Mouse (Mus musculus) CD4-positive naive resting alpha-beta T cell, adult 76 days (primary cell): ENCODE data around the gene Jam2. TPM values are rescaled to one million over a fixed set of nuclear protein-coding genes. Genes with fewer than 3 reads are reported as not detected.

ENCODE experiments used
- total RNA-seq: library from RNA; stranded (reverse); gene quantifications from one replicate; pipeline ENCODE4 v1.2.4, GENCODE M21; 2023

Gene Jam2
- not detected for total RNA-seq

DNA sequence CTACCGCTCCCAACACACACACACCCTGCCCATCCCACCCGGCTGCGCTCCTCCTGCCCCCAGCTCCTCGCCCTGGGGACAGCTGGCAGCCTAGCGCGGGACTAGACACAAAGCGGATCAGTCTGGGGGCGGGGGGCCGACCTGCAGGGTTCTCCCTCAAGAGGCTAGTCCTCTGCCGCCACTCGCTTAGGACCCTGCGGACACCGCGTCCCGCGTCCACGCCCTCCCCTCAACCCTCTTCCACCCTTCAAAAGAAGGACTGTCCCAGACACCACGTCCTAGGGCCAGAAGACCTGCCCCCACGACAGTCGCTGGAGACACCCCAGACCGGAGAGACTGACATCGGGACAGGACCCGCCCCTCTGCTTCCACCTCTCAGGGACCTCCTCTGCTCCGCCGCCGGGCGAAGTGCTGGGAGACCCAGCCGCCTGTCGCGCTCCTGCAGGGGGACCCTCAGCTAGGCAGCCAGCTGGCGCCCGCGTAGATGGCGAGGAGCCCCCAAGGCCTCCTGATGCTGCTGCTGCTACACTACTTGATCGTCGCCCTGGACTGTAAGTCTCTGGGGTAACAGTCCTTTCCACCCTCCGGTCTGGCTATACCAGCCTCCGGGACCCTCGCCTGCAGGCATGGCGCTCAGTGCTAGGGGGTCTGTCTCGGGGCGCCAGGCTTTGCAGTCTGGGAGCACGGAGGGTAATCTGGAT, at the start of gene Jam2:
TSS of gene Jam2 (plus strand) at position 121 of the 701 bp plus-strand sequence.

DNA sequence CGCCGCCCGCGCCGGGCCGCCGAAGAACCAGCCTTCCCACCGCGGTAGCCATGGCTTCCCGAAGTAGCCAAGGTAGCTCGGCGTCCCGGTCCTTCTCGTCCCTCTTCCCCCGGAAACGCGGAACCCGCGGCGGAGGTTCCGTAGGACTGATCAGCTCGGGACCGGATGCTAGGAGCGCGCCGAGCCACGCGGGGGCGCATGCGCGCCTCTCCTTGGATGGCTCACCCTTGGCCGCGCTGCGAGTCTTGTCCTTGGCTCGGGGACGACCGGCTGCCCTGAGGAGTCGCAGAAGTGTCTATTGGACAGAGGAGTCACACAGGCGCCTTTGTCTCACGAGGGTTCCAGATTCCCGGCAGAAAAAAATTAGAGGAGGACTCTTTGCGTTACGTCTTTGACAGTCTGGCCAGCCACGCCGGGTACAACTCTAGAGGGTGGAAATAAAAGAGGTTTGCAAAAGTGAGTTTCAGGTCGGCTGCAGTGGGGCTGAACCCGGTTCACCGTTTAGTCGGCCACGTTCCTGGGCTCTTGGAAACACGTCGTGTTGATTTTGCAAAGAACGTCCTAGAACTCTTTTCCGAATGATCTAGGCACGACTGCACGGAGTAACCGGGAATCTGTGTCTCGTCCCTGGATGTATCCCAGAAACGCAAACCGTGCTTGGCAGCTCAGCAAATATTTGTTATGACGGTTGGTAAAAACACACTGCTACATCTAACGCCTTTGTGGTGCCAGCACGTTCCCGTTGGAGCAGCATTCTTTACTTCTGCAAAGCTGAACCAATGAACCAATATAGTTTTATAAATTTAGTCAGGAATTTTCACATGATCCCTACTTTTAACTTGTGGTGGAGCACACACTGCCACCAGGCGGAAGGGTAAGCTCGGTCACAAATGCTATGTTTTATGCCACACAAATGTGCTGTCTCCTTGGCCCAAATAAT, 38.5 kb upstream of the Jam2 start, which contains the start of gene Mrpl39:
TSS of gene Mrpl39 (minus strand) at position 577 of the 940 bp plus-strand sequence.

DNA sequence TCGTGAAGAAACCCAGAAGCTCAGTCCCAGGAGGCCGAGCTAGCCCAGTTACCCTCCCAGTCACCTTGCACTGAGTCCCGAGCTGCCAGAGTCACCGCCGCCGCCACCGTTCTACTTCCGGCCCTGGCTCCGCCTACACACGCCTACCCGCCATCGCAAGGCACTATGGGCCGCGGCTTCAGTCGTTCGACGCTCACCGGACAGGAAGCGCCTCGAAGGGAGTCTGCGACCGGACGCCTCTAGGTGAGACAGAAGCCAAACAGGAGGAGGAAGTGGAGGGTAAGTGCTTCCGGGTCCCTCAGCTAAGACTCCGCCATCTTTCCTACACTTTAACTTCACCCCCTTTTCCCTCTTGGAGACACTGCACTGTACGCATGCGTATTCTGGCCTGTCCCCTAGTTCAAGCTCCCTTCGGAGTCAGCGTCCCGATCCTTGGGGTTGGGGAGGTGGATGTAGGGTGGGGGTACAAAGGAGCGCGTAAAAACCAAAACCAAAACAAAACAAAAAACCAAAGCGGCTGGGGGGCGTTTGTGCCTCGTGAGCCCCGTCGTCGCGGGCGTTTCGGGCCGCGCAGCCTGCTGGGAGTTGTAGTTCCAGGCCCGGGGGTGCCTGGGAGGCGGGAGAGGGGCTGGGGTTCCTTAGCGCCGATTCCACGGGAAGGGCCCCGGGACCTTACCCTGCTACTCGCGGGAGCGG, 61.0 kb downstream of the Jam2 start, which contains the start of gene Gabpa:
TSS of gene Gabpa (plus strand) at position 181 of the 696 bp plus-strand sequence.

DNA sequence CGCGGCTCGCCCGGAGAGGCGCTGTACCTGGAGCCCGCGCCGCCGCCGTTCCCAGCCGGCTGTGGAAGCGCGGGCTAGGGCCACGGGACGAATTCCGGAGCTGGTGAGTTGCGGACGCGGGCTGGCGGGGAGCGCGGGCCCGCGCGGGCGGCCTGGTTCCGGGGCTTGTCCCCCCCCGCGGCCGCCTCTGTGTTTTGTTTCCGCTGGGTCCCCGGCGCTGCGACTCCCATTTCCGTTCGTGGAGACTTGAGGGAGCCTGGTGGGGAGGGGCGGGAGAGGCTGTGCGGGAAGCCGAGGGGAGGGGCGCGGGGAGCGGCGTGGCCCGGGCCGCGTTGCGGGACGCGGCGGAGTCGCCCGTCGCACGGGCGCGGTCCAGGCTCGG, 61.5 kb downstream of the Jam2 start, which contains the start of gene Atp5j:
TSS of gene Atp5j (minus strand) at position 185 of the 382 bp plus-strand sequence.

Other genes with a start within 250 kb of the Jam2 start
- 16.5 TPM for gene Mrpl39, start 38.4 kb upstream of the Jam2 start, total RNA-seq
- 45.8 TPM for gene Gabpa, start 60.8 kb downstream of the Jam2 start, total RNA-seq
- gene Atp5j, start 61.5 kb downstream of the Jam2 start, total RNA-seq, result 127 TPM